Mouse (Mus musculus): Measurements from ENCODE around the gene Gria1.

Gria1 gene

DNA sequence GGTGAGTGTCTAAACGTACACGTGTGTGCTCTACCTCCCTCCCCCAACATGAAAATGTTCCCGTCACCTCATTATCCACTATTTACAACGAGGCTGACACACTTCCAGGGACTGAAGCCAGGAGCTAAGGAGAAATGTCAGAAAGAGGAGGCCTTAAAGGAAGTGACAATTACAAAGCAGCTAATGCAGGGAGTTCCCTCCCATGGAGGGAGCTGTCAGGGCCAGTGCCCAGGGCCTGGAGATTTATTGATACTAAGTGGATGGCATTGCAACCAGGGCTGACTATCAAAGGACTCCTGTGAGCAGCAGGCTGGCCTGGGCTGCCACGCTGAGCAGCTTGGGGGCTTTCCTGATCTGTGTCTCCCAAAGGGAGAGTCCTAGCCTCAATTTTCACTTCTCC lies 163.0 kb downstream of the Gria1 start:
- no peak for DNase-seq (ENCODE audit: low spot score)

DNA sequence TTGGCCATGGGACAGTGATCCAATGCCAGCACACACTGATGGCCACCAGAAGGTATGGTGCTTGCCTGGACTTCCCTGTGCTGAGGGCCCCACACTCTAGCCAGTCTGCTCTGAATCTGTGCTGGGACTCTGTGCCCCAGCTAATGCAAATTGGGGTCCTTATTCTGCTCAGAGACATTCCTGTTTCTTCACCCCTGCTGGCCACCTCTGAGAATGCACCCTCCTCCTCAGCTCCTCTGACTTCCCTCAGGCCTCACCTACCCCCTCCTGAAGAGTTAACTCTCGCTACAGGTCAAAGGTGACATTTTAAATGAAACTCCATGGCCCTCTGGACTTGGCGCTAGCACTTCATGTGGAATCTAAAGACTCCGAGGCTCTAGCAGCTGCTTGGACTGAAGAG lies 165.4 kb downstream of the Gria1 start:
- DNase-seq (ENCODE audit: low spot score) = no peak

- no peak for DNase-seq (ENCODE audit: low spot score)
Observed at GRCm38 (mm10) chr11:57184216-57184615, 173.0 kb downstream of the Gria1 start.

- no peak for DNase-seq (ENCODE audit: low spot score)
Observed at GRCm38 (mm10) chr11:57185110-57185509, 173.9 kb downstream of the Gria1 start.

GRCm38 (mm10) chr11:57189391-57189790 lies 178.2 kb downstream of the Gria1 start:
- DNase-seq (ENCODE audit: low spot score) = no peak

DNA sequence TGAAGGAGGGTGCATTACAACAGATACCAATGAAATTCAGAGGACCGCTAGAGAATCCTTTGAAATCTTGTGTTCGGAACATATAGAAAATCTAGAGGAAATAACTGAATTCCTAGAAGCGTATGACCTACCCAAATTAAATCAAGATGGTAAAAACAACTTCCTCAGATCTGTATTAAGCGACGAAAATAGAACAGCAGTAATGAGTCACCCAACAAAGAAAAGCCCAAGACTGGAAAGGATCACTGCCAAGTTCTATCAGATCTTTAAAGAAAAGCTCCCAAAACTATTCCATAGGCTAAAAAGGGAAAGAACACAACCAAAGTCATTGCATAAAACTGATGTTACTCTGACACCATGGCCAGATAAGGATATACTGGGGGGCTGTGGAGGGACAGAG lies 183.6 kb downstream of the Gria1 start:
- DNase-seq (ENCODE audit: low spot score) = no peak

DNA sequence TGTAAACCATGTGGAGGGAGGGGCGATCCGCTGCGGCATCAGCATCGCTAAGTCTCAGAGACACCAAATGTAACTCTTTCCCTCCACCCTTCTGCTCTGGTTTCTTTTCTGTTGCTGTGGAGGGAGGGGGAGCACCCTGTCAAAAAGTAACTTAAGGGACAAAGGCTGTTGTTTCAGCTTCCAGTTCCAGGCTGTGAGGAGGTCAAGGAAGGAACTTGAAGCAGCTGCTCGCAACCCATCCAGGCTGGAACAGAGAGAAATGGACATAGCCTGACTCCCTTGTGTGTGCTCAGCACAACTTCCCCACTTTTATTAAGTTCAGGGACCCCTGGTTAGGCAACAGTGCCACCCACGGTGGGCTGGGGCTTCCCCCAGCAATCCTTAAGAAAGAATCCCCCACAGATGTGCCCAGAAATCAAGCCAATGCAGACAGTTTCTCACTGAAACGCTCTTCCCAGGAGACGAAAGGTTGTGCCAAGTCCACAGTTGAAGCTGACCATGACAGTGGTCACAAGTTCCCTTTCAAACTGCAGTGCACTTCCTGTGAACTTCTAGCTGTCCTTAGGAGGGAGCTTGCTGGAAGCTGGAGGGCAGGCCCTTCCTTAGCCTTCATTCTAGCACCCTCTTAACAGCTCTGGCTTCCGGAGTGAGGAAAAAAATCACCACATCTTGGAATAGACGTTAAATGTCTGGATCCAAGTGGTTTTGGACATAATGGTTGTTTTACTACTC lies 190.2 kb downstream of the Gria1 start:
- DNase-seq (ENCODE audit: low spot score) = no peak

DNA sequence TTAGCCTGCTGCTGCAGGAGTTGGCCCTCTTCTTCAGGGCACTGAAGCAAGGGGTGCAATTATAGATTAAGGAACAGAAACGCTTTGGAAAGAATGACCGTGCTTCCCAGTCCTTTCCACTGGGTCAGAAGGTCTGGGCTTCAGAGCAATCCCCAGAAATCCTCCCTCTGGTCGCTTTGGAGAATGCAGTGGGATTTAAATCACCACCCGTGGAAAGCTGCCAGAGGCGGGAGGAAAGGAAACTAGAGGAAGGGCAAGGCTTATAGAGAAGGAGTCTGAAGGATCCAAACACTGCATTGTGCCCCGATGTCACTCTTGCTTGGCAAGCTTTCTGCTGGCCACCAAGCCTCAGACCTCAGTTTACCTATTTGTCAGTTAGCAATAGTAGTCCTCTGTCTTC lies 193.2 kb downstream of the Gria1 start:
- no peak for DNase-seq (ENCODE audit: low spot score)

GRCm38 (mm10) chr11:57207260-57207659 lies 196.1 kb downstream of the Gria1 start:
- no peak for DNase-seq (ENCODE audit: low spot score)

GRCm38 (mm10) chr11:57214079-57214478 lies 202.9 kb downstream of the Gria1 start:
- DNase-seq (ENCODE audit: low spot score) = no peak

GRCm38 (mm10) chr11:57214583-57214982 lies 203.4 kb downstream of the Gria1 start:
- DNase-seq (ENCODE audit: low spot score) = no peak

- DNase-seq (ENCODE audit: low spot score) = no peak
Observed at GRCm38 (mm10) chr11:57222797-57223569, 211.8 kb downstream of the Gria1 start.

DNA sequence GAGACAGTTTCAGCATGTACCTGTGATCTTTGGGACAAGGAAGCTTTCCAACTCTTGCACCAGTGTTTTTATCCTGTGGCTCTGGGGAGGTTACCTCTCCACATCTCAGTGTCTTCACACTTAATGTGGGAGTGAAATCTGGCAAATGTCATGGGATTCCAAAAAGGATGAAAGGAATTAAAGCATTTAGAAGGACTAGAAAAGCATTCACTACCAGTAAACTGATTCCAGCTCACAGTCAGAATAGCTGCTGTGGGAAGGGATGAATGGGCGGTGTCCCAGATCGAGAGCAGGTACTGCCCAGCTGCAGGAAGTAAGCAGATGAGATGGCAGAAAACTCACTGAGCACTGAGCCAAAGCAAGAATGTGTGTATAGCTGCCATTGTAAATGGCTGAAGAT lies 224.3 kb downstream of the Gria1 start:
- DNase-seq (ENCODE audit: low spot score) = no peak

DNA sequence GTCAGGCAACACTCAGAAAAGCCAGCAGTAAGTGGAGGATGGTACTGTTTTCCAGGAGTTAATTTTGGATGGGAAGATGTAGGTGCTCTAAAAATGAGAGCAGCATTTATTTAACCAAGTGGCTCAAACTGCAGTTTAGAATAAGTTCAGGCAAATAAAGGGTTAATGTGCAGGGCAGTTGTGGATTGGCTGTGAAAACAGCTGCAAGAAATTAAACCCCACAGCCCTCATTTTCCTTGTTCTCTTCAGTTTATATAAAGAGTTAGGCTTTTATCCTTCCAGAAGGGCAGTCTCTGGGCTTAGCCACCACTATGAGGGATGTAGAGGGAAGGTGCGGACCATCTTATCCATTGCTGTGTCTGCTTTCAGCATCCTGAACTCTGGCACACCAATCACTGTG lies 225.2 kb downstream of the Gria1 start:
- no peak for DNase-seq (ENCODE audit: low spot score)

DNA sequence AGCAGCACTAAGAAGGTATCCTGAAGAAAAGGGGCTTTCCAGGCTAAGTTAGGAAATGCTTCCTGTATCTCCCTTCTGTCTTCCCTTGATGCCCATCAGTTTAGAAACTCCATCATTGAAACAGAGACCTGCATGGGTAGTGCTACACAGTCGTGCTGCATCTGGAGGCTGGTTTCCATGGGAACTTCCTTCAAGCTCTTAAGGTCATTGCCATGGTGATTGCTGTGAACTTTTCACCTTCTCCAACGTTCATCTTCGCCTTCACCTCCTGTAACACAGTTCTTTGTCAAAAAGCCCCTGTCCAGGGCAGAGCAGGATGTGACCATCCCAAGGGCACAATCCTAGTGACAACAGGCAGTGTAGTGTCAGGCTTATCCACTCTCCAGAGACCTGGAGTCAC lies 228.6 kb downstream of the Gria1 start:
- no peak for DNase-seq (ENCODE audit: low spot score)

DNA sequence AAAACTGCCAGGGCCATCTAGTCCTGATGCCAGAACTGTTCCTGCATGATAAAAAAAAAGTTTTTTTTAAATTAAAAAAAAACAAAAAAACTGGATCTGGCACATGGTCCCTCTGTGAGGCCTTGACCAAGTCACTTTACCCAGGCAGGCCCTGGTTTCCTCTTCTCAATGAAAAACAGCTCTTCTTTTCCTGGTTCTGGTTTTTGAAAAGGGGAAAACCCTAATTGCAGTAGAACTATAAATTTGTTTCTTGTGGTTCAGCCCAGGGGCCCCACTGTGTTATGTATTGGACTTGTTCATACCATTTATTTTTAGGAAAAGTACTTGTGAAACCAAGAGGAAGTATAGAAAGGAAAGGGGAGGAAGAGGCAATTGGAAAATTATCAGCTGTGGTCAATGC lies 232.6 kb downstream of the Gria1 start:
- no peak for DNase-seq (ENCODE audit: low spot score)

- no peak for DNase-seq (ENCODE audit: low spot score)
Observed at GRCm38 (mm10) chr11:57244543-57244942, 233.4 kb downstream of the Gria1 start.

DNA sequence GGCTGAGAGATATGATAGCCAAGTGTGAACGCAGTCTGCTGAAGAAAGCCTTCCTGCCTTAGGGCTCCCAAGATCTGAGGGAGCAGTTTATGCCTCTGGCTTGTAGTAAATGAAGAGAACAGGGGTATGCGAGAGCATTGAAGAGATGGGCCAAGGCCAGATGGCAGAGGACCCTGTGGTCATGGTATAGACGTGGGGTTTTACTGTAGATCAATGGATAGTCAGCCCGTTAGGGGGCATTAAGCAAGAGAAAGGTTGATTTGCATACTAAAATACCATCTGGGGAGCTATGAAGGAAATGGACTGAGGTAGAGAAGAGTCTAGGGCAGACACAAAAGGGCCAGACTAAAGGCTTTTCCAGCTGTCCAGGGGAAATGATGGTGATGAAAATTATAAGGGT lies 237.7 kb downstream of the Gria1 start:
- DNase-seq (ENCODE audit: low spot score) = no peak

DNA sequence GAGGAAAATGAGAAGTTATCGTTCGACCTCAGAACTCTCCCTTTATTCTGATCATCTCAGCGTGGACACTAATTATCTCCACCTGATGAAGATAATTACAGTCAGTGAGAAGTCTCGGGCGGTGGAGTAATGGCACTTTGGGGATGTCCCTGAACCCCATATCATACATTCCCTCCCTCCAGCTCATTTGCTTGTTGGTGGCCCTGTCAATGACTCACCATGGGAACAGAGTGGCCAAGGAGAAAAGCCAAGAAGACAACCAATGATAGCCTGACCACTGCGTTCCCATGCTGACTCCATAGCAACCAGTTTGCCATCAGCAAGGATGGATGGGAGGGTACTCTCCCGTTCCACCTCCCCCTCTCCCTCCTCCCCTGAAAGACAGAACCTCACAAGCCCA lies 238.9 kb downstream of the Gria1 start:
- DNase-seq (ENCODE audit: low spot score) = no peak

GRCm38 (mm10) chr11:57271687-57272086 lies 260.5 kb downstream of the Gria1 start:
- no peak for DNase-seq (ENCODE audit: low spot score)

GRCm38 (mm10) chr11:57274687-57275086 lies 263.5 kb downstream of the Gria1 start:
- DNase-seq (ENCODE audit: low spot score) = no peak

GRCm38 (mm10) chr11:57278056-57278455 lies 266.9 kb downstream of the Gria1 start:
- no peak for DNase-seq (ENCODE audit: low spot score)

GRCm38 (mm10) chr11:57286119-57286518 lies 274.9 kb downstream of the Gria1 start:
- DNase-seq (ENCODE audit: low spot score) = no peak

DNA sequence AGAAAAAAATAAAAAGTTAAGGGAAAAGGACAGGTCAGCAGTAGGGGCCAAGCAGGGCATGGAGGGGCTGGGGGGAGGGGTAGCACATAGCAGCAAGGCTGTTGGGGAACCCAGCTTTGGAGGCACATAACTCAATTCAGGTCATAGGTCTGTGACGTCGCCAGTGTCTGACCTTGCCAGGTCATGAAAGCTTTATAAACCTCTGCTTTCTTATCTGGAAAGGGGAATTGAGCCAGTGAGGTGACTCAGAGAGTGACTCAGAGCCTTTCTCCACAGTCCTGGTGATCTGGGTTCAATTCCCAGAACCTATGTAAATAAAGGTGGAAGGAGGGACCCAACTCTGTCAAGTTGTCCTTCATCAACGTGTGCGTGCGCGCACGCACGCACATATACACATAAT lies 286.2 kb downstream of the Gria1 start:
- DNase-seq (ENCODE audit: low spot score) = no peak
